Mouse (Mus musculus): ENCODE data around the gene Yjefn3. TPM values are rescaled to one million over a fixed set of nuclear protein-coding genes. Genes with fewer than 3 reads are reported as not detected.

The Yjefn3 gene
- polyA plus RNA-seq, 1 experiment from 2014 or later, result 10.8 TPM

DNA sequence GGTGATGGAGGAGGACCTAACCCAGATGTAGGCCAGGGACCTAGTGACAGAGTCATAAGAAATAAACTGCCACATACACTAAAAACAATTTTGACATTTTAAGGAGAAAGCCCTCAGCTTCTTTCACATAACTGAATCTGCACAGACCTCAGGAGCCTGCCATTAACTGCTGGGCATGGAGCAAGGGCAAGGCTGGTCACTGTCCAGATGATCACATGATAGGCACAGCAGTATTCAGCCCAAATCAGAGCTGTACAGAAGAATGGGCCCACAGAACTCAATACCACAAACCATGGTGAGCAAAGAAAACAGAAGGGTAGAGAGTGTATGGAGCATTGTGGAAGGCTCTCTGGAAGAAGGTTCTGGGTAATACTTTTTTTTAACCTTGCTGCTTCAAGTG, 24.4 kb upstream of the Yjefn3 start:
- Histone ChIP-seq H3K9ac (replicated peaks) (no peak overlapping the region), H3K27me3 (no peaks in the 10 kb centered on the region), H3K4me2 (replicated peaks) (no peak overlapping the region), H3K9me3 (no peaks in the 10 kb centered on the region), H3K4me3 (replicated peaks) (no peak overlapping the region), H3K4me1 (replicated peaks) (no peaks in the 10 kb centered on the region), H3K27ac (no peak overlapping the region), H3K36me3 (peaks cover 4% of the 10 kb centered on the region; the same call in 1 of the 2 replicates)
- no peak for ATAC-seq

DNA sequence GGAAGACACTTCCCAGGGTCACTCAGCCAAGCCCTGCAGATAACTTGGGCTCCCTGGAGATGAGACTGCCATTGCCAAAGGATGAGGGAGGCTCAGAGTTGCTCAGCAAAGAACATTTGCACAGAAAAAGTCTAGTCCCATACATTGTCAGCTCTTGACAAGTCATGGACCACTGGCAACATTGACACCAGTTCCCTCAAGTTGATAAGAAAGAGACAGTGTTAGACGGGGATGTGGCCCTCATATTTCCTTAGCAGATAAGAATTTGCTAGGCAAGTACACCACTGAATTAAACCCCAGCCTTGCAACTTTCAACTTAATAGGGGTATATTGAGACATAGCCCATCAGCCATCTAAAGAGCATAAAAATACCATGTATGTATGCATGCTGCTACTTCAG, 21.5 kb upstream of the Yjefn3 start:
- 87% methylated on average over 1 of the region's 1 CpGs for WGBS
- ATAC-seq, result no peak

DNA sequence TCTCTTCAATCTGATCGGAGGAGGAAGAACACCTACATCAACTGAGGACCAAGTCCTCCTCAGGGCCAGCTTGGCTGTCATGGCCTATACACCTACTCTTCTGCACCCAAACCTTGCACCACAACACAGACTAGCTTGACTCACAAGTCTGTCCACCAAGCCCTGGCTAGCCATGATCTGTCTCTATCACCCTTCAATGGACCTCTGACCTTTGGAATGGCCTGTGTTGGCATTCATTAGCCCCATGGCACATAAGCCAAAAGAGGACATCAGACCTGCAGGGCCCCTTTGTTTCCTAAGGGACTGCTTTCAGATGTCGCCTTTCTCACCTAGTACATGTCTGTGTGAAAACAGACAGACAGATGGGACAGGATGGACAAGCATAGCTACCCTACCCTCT, 18.6 kb upstream of the Yjefn3 start:
- no peak for ATAC-seq
- Histone ChIP-seq H3K4me2 (replicated peaks) (no peak overlapping the region), H3K36me3 (peaks cover 17% of the 10 kb centered on the region), H3K4me1 (replicated peaks) (peaks cover 20% of the 10 kb centered on the region), H3K27ac (peak overlapping the region; percentile 83), H3K9me3 (no peaks in the 10 kb centered on the region), H3K9ac (replicated peaks) (peak overlapping the region; percentile 42; the same call in 1 of the 2 replicates), H3K27me3 (no peaks in the 10 kb centered on the region), H3K4me3 (replicated peaks) (no peak overlapping the region)
- 98% methylated on average over 2 of the region's 2 CpGs for WGBS

More for the DNA sequence above, 21.5 kb upstream of the Yjefn3 start:
- Histone ChIP-seq H3K4me3 (replicated peaks) (no peak overlapping the region), H3K9me3 (no peaks in the 10 kb centered on the region), H3K4me2 (replicated peaks) (no peak overlapping the region), H3K27ac (no peak overlapping the region), H3K27me3 (no peaks in the 10 kb centered on the region), H3K9ac (replicated peaks) (no peak overlapping the region), H3K4me1 (replicated peaks) (peaks cover 20% of the 10 kb centered on the region), H3K36me3 (peaks cover 4% of the 10 kb centered on the region; the same call in 1 of the 2 replicates)

DNA sequence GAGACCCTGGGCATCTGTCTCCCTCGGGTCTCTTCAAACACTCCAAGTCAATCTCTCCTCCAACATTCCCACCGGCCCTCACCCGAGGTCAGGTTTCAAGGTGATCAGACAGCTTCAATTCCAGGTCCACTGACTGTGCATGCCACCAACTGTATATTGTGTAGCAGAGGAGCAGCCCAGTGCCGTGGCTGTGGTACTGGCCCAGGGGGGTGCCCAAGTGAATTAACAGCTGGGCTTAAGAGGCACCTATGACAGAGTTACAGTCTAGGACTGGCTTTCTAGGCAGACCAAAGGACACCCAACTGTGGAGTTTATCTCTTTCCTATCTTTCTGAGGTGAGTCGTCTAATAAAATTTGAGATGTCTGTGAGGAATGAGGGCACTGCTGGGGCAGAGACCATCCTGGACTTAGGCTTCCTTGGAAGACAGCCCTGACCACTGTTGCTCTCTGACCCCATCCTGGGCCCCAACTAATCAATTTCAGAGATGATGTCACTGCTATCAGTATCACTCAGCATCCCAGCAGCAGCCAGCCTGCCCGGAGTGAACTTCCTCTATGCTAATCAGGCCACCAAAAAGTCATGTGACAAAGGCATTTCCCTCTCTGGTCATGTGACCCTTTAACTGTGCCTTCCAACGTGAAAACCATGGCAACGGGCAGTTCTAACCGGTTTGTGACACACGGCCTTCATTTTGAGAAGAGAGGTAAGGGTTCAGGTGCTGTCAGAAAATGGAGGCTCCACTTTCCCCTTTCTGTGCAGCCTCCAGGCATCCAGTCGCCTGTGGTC, 17.6 kb upstream of the Yjefn3 start:
- H3K4me2 ChIP-seq (replicated peaks), result peak overlapping the region; percentile 14
- no peaks in the 10 kb centered on the region for H3K9me3 ChIP-seq
- H3K4me1 ChIP-seq (replicated peaks), result peaks cover 20% of the 10 kb centered on the region
- 49% methylated on average over 11 of the region's 11 CpGs for WGBS
- H3K27ac ChIP-seq, result peak overlapping the region; percentile 83
- peak overlapping the region; percentile 42; the same call in 1 of the 2 replicates for H3K9ac ChIP-seq (replicated peaks)
- no peak overlapping the region for H3K4me3 ChIP-seq (replicated peaks)
- H3K36me3 ChIP-seq, result peaks cover 21% of the 10 kb centered on the region
- H3K27me3 ChIP-seq, result no peaks in the 10 kb centered on the region
- ATAC-seq, result peak; percentile 71

DNA sequence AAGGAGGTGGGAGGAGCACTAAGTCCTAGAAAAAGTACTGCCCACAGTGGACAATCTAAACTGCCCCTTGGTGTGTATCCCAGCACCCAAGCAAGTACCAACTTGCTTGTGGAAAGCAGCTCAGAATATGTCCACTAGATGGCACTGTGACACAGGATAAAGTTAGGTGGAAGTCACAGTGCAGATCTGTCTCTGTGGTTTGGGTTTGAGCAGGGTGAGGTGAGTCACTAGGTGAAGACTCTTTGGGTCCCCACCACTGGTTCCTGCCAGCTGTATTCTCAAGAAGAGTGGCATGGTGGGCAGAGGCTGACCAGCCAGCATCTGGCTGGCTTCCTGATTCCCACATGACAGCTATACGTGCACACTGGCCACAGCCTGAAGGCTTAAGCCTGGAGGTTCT, 16.5 kb upstream of the Yjefn3 start:
- Histone ChIP-seq H3K9ac (replicated peaks) (no peak overlapping the region), H3K27ac (no peak overlapping the region), H3K4me2 (replicated peaks) (no peak overlapping the region), H3K9me3 (no peaks in the 10 kb centered on the region), H3K27me3 (no peaks in the 10 kb centered on the region), H3K4me1 (replicated peaks) (peaks cover 20% of the 10 kb centered on the region), H3K4me3 (replicated peaks) (no peak overlapping the region), H3K36me3 (peaks cover 32% of the 10 kb centered on the region)
- ATAC-seq, result peak; percentile 49
- 71% methylated on average over 1 of the region's 1 CpGs for WGBS

DNA sequence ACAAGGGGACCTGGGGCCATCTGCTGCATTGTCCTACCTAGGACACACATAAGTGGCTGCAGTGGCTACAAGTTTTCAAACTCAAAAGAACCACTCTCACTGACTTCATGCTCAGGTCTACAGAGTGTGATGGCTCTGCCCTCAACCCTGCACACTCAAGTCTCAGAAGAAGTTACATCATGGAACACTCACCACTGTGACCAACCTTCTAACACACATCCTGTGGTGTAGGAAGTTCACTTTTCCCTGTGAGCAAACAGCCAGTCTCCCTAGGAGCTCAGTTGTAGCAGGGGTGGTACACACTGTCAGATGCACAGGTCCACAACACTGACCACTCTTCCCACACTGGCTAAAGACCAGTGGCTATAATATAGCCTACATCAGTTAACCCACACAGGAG, 16.0 kb upstream of the Yjefn3 start:
- H3K9ac ChIP-seq (replicated peaks), result no peak overlapping the region
- peaks cover 20% of the 10 kb centered on the region for H3K4me1 ChIP-seq (replicated peaks)
- H3K27ac ChIP-seq, result no peak overlapping the region
- peak; percentile 19; the same call in 1 of the 2 replicates for ATAC-seq
- H3K4me2 ChIP-seq (replicated peaks), result no peak overlapping the region
- peaks cover 37% of the 10 kb centered on the region for H3K36me3 ChIP-seq
- H3K4me3 ChIP-seq (replicated peaks), result no peak overlapping the region
- no peaks in the 10 kb centered on the region for H3K27me3 ChIP-seq
- H3K9me3 ChIP-seq, result no peaks in the 10 kb centered on the region

DNA sequence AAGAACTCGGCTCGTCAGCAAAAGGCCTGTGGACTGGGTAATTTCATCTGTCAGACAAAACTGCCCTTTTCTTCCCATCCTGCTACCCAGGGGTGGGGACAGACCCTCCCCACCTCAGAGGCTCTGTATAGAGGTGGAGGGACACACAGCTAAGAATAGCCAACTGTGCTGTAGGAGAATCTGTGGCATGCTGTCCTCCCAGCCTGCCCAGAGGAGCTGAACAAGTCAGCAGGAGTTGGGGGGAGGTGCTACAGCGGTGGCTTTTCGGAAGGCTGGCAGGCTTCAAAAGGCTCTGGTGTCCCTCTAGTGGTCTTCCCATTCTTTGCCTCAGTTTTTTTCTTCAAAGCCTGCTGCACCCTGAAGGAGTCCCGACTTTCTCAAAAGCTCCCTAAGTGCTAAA, 13.2 kb upstream of the Yjefn3 start:
- peak overlapping the region; percentile 24; the same call in 1 of the 2 replicates for H3K9ac ChIP-seq (replicated peaks)

DNA sequence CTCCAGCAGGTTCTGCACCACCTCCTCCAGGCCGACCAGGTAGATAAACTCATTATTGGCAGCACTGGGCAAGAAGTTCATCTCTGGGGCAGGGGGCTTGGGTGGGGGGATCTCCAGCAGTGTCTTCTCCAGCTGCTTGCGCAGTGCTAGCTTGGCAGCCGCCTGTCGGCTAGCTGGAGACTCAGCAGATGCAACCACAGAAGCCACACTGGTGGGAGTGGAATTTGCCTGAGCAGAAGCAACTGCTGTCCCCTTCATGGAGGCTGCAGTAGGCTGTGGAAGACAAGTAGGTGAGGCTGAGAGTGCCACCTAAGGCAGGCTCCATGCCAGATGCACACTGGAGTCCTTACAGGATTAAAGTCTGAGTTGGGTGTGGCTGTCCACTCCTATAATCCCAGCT, 12.0 kb upstream of the Yjefn3 start:
- no peak overlapping the region for H3K27ac ChIP-seq
- no peaks in the 10 kb centered on the region for H3K9me3 ChIP-seq
- no peak overlapping the region for H3K9ac ChIP-seq (replicated peaks)
- no peaks in the 10 kb centered on the region for H3K27me3 ChIP-seq
- WGBS, result 93% methylated on average over 4 of the region's 4 CpGs
- H3K4me1 ChIP-seq (replicated peaks), result no peaks in the 10 kb centered on the region; the same call in 1 of the 2 replicates
- H3K4me3 ChIP-seq (replicated peaks), result no peak overlapping the region
- no peak overlapping the region for H3K4me2 ChIP-seq (replicated peaks)
- H3K36me3 ChIP-seq, result peaks cover 77% of the 10 kb centered on the region
- no peak for ATAC-seq

More for the DNA sequence above, 13.2 kb upstream of the Yjefn3 start:
- ATAC-seq, result no peak
- no peaks in the 10 kb centered on the region for H3K9me3 ChIP-seq
- H3K36me3 ChIP-seq, result peaks cover 65% of the 10 kb centered on the region
- peaks cover 10% of the 10 kb centered on the region for H3K4me1 ChIP-seq (replicated peaks)
- WGBS, result 31% methylated on average over 5 of the region's 5 CpGs
- 0 out of 2 replicates have a peak overlapping the region, but pooled peaks have one; percentile 1 for H3K27ac ChIP-seq
- no peak overlapping the region for H3K4me2 ChIP-seq (replicated peaks)
- no peak overlapping the region for H3K4me3 ChIP-seq (replicated peaks)
- H3K27me3 ChIP-seq, result no peaks in the 10 kb centered on the region

DNA sequence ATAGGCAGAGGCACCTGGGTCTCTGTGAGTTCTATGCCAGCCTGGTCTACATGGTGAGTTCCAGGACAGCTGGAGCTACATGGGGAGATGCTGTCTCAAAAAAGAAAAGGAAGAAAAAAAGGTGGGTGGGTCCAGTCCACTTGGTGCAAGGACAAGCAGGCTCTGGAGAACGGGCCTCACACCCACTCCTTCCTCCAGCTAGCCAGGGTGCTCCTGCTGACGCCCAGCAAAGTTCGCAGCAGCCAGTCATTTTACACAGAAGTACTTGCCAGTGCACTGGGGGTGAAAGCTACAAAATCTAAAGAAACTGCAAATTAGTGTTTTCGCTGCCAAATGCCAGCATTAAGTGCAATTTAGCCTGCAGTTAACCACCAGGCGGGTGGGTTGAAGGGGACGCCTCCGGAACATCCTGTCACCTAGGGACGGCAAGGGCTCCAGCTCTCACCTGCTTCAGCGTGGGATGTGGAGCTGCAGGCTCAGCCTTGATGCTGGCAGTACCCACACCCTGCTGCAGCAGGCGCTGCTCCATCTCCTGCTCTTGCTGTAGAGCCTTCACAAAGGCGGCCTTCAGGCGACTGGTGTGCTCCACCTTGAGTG, 10.1 kb upstream of the Yjefn3 start:
- H3K9me3 ChIP-seq, result no peaks in the 10 kb centered on the region
- no peak overlapping the region for H3K27ac ChIP-seq
- no peaks in the 10 kb centered on the region for H3K27me3 ChIP-seq
- no peaks in the 10 kb centered on the region; the same call in 1 of the 2 replicates for H3K4me1 ChIP-seq (replicated peaks)
- H3K36me3 ChIP-seq, result peaks cover 90% of the 10 kb centered on the region
- ATAC-seq, result no peak
- H3K4me2 ChIP-seq (replicated peaks), result no peak overlapping the region
- 90% methylated on average over 12 of the region's 12 CpGs for WGBS
- H3K4me3 ChIP-seq (replicated peaks), result no peak overlapping the region
- H3K9ac ChIP-seq (replicated peaks), result no peak overlapping the region

DNA sequence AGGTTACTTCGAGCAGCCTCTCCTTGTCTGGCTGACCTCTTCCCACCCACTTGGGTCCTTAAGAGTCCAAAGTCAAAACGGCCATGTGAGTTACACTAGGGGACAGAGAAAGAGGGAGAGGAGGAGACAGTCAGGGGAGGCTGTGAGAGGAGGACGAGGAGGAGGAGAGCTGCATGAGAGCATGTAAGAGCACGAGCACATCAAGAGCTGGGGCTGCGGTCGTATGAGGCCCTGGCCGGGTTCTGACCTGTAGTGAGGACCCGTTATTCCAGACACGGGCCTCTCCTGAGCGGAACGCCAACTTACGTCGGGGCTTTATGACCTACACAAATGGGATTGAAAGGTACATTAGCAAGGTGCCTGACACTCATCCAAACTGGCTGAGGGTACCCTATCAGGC, 9.4 kb upstream of the Yjefn3 start:
- WGBS, result 93% methylated on average over 13 of the region's 13 CpGs
- Histone ChIP-seq H3K27me3 (no peaks in the 10 kb centered on the region), H3K4me3 (replicated peaks) (no peak overlapping the region), H3K4me1 (replicated peaks) (no peaks in the 10 kb centered on the region; the same call in 1 of the 2 replicates), H3K4me2 (replicated peaks) (no peak overlapping the region), H3K27ac (no peak overlapping the region), H3K36me3 (peaks cover 86% of the 10 kb centered on the region), H3K9ac (replicated peaks) (no peak overlapping the region), H3K9me3 (no peaks in the 10 kb centered on the region)
- no peak for ATAC-seq

DNA sequence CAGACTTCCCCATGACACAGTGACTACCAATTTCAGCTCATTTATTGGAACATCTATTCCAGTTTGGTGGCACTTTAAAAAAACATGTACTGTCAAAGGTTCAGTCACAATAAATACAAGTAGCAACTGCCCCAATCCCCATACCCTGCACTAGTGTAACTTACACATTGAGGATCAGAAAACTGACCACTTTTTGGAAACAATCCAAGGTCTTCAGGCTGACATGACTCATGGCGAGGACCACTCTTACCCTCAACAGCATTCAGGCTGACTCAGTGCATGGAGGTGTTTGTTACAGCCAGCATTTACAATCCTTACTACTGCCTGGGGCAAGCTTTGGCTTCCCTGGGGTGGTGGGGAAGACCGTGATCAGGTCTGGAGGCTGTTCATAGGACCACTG, 4.6 kb upstream of the Yjefn3 start:
- no peak overlapping the region for H3K9ac ChIP-seq (replicated peaks)
- H3K27ac ChIP-seq, result no peak overlapping the region
- no peak overlapping the region for H3K4me3 ChIP-seq (replicated peaks)
- H3K4me1 ChIP-seq (replicated peaks), result peaks cover 16% of the 10 kb centered on the region
- H3K27me3 ChIP-seq, result no peaks in the 10 kb centered on the region
- no peak for ATAC-seq
- peaks cover 45% of the 10 kb centered on the region for H3K36me3 ChIP-seq
- H3K4me2 ChIP-seq (replicated peaks), result no peak overlapping the region
- no peaks in the 10 kb centered on the region for H3K9me3 ChIP-seq
- WGBS, result 89% methylated on average over 2 of the region's 2 CpGs

DNA sequence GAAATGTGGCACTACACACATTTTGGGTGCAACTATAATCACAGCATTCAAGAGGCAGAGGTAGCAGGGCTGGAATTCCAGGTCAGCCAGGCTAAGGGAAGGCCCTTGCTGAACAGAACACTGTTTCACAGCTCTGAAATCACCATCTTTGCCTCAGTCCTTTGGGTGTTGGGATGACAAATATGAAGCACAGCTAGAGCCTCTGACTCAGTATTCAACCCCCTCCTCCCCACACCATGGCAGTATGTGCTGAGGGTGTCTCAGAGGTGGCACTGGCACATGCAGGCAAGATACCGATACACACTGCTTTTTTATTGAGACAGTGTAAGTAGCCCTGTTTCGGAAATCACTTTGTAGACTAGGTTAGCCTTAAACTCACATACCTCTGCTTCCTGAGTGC, 3.7 kb upstream of the Yjefn3 start:
- 97% methylated on average over 2 of the region's 2 CpGs for WGBS

More for the DNA sequence above, 3.7 kb upstream of the Yjefn3 start:
- Histone ChIP-seq H3K4me1 (replicated peaks) (peaks cover 21% of the 10 kb centered on the region), H3K36me3 (peaks cover 36% of the 10 kb centered on the region), H3K9ac (replicated peaks) (no peak overlapping the region), H3K27me3 (no peaks in the 10 kb centered on the region), H3K9me3 (no peaks in the 10 kb centered on the region), H3K4me2 (replicated peaks) (no peak overlapping the region), H3K4me3 (replicated peaks) (no peak overlapping the region), H3K27ac (no peak overlapping the region)
- no peak for ATAC-seq

All from midbrain, embryonic 13.5 days (tissue).